Mouse (Mus musculus) neural tube, embryonic 11.5 days (tissue): ENCODE results near the gene Susd5. TPM values are rescaled to one million over a fixed set of nuclear protein-coding genes. Genes with fewer than 3 reads are reported as not detected.
"Not testable (repeated sequence)": the region's sequence is repeated elsewhere in the genome, so short reads cannot be mapped to it uniquely, and the experiment has no call there.

Source experiments
- ATAC-seq: fragments of 200-750 bp; cut with Nextera tagmentation; 2 replicates; pipeline ENCODE4 v1.8.0; 2017; ENCODE audit warnings: moderate number of reproducible peaks, mild to moderate bottlenecking, moderate TSS enrichment, moderate library complexity; ENCODE audit not compliant: insufficient read depth, low FRiP score, low TSS enrichment
- DNase-seq: peaks from one replicate; pipeline ENCODE4 v3.0.0-alpha.2; 2015; ENCODE audit warnings: low spot score
- H3K27ac ChIP-seq: fragments of 300-500 bp; sonication (generic); 2 replicates; pipeline ENCODE4 v1.5.1; 2014; ENCODE audit warnings: low read depth, mild to moderate bottlenecking, low read length
- H3K27me3 ChIP-seq: fragments of 300-500 bp; sonication (generic); 2 replicates; pipeline ENCODE4 v1.6.1; 2014; ENCODE audit warnings: mild to moderate bottlenecking, low read length, mixed read lengths; ENCODE audit not compliant: control insufficient read depth, insufficient read depth
- H3K36me3 ChIP-seq: fragments of 300-500 bp; sonication (generic); 2 replicates; pipeline ENCODE4 v1.6.1; 2014; ENCODE audit warnings: mild to moderate bottlenecking, low read length, moderate library complexity, mixed read lengths; ENCODE audit not compliant: control insufficient read depth, insufficient read depth
- H3K4me1 ChIP-seq: fragments of 300-500 bp; sonication (generic); 2 replicates; pipeline ENCODE4 v1.6.1; 2014; ENCODE audit warnings: low read length, mixed read lengths; ENCODE audit not compliant: control insufficient read depth, insufficient read depth
- H3K4me2 ChIP-seq: fragments of 300-500 bp; sonication (generic); 2 replicates; pipeline ENCODE4 v1.6.1; 2014; ENCODE audit warnings: low read depth, mild to moderate bottlenecking, moderate library complexity
- H3K4me3 ChIP-seq: fragments of 300-500 bp; sonication (generic); 2 replicates; pipeline ENCODE4 v1.5.1; 2014; ENCODE audit warnings: low read depth, low read length
- H3K9ac ChIP-seq: fragments of 300-500 bp; sonication (generic); 2 replicates; pipeline ENCODE4 v1.6.1; 2014; ENCODE audit warnings: mild to moderate bottlenecking, low read length
- H3K9me3 ChIP-seq: fragments of 300-500 bp; sonication (generic); 2 replicates; pipeline ENCODE4 v1.6.1; 2016; ENCODE audit warnings: low read length; ENCODE audit not compliant: control insufficient read depth
- WGBS: fragments of 180-500 bp; shearing (Covaris S2); extraction: QIAGEN DNeasy Blood & Tissue Kit; methylation state at CpG from one replicate; pipeline ENCODE4 v1.1.7; 2014; 5-methylcytosine and 5-hydroxymethylcytosine counted together
- polyA plus RNA-seq: library from polyadenylated mRNA; unstranded; fragments of >200 nt; fragmentation: Nextera tagmentation; extraction: Ambion mirVana; gene quantifications from 2 replicates; pipeline ENCODE4 v1.2.1, GENCODE M21; 2014

The Susd5 gene
- polyA plus RNA-seq, 1 experiment from 2014 or later = 0.78 TPM

DNA sequence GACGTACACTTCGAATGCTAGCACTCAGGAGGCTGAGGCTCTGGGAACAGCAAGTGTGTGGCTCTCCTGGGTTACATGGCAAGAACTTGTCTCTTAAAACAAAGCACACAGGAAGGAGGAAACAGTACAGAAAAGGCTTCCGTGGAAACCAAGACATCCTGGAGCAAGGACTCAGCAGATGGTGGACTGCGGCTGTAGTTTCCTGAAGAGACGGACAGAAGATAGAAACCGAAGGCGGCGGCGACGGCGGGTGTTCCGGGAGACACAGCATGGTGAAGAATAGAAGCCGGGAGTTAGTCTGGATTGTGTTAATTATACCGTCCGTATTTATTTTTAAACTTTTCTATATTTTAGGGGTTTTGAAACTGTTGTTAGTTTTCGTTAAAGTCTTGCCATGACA, 6.2 kb upstream of the Susd5 start:
- Histone ChIP-seq H3K27ac (no peak overlapping the region), H3K4me1 (no peaks in the 10 kb centered on the region), H3K4me3 (no peak overlapping the region), H3K9ac (no peak overlapping the region), H3K36me3 (no peaks in the 10 kb centered on the region), H3K4me2 (no peak overlapping the region), H3K9me3 (no peaks in the 10 kb centered on the region), H3K27me3 (no peaks in the 10 kb centered on the region)
- WGBS = 91% methylated on average over 16 of the region's 16 CpGs
- ATAC-seq (no peak), DNase-seq (no peak)

DNA sequence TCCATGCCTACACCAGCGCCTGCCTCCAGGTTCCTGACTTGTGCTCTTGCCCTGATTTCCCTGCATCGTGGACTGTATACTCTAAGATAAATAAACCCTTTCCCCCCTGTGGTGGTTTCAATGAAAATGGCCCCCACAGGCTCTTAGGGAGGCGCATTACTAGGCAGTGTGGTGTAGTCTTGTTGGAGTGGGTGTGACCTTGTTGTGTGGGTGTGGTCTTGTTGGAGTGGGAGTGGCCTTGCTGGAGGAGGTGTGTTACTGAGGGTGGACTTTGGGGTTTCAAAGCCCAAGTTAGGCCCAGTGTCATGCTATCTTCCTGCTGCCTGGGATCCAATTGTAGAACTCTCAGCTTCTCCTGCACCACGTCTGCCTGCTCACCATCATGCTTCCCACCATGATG, 4.9 kb upstream of the Susd5 start:
- Histone ChIP-seq H3K4me2 (no peak overlapping the region), H3K36me3 (no peaks in the 10 kb centered on the region), H3K9me3 (no peaks in the 10 kb centered on the region), H3K27me3 (peaks cover 9% of the 10 kb centered on the region), H3K27ac (no peak overlapping the region), H3K4me3 (no peak overlapping the region), H3K4me1 (no peaks in the 10 kb centered on the region), H3K9ac (no peak overlapping the region)
- no peak for DNase-seq
- WGBS = 66% methylated on average over 4 of the region's 4 CpGs
- ATAC-seq = no peak

DNA sequence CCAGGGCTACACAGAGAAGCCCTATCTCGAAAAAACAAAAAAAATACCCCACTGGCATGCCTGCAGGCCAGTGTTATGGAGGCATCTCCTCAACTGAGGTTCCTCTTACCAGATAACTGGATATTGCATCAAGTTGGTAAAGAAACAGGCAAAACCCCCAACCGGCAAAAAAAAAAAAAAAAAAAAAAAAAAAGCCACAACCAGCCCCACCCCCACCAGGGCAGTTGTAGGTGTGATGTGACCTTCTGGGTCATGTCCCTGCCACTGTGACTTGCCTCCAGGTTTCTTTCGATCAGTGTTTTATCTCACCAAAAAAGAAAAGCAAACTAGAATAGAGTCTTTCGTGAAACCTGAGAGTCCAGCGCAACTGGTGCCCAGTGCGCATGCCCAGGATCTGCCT, 4.1 kb upstream of the Susd5 start:
- Histone ChIP-seq H3K36me3 (no peaks in the 10 kb centered on the region), H3K27ac (no peak overlapping the region), H3K9ac (no peak overlapping the region), H3K4me3 (no peak overlapping the region), H3K4me2 (no peak overlapping the region), H3K9me3 (no peaks in the 10 kb centered on the region), H3K4me1 (no peaks in the 10 kb centered on the region), H3K27me3 (peaks cover 17% of the 10 kb centered on the region)
- DNase-seq = no peak
- no peak for ATAC-seq
- 80% methylated on average over 6 of the region's 6 CpGs for WGBS

DNA sequence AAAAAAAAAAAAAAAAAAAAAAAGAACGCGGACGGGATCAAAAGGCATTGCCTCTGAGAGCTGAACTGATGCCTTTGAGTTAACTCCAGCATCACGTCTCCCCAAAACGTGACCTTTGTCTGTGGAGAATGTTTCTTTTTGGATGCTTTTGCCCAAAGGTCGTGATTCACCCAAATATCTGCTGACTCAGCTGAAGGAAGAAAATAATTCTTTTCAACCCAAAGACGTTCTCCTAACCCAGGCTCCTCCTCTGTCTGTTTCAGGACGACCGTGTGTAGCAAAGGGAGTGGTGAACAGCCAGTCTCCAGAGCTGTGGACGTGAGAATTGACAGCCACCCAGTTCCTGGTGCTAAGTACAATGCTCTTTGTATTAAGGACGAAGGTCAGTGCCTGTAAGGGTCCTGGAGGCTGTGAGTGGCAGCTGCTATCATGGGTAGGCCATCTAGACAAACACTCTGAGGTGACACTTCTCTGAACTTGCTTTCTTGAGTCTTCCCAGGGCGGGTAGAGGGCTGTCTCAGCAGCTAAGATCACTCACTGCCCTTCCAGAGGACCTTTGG, 11.6 kb downstream of the Susd5 start:
- Histone ChIP-seq H3K4me2 (no peak overlapping the region), H3K4me3 (no peak overlapping the region), H3K27ac (no peak overlapping the region), H3K27me3 (no peaks in the 10 kb centered on the region), H3K9me3 (no peaks in the 10 kb centered on the region), H3K36me3 (no peaks in the 10 kb centered on the region), H3K4me1 (no peaks in the 10 kb centered on the region), H3K9ac (no peak overlapping the region)
- 59% methylated on average over 12 of the region's 12 CpGs for WGBS
- no peak for DNase-seq
- no peak for ATAC-seq

DNA sequence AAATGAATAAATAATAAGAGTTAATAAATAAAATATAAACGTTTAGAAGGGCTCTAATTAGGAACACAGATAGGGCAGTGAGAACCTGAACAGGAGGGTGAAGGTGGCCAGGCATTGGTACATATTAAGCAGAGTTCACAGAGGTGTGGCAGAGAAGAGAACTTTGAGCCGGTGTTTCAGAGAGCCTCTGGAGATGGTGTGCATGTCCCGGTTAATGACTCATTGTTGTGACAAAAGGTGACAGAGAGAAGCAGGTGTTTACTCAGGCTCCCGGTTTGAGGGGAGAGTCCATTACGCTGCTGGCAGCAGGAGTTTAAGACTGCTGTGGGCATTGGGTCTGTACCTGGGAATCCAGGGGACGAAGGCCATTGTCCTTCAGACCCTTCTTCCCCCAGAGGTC, 12.4 kb downstream of the Susd5 start:
- H3K9ac ChIP-seq = no peak overlapping the region
- H3K4me1 ChIP-seq = no peaks in the 10 kb centered on the region
- WGBS = 68% methylated on average over 6 of the region's 6 CpGs
- no peaks in the 10 kb centered on the region for H3K36me3 ChIP-seq
- no peaks in the 10 kb centered on the region for H3K9me3 ChIP-seq
- H3K27me3 ChIP-seq = no peaks in the 10 kb centered on the region
- H3K4me2 ChIP-seq = no peak overlapping the region
- no peak overlapping the region for H3K27ac ChIP-seq
- no peak overlapping the region for H3K4me3 ChIP-seq
- DNase-seq (no peak), ATAC-seq (no peak)

DNA sequence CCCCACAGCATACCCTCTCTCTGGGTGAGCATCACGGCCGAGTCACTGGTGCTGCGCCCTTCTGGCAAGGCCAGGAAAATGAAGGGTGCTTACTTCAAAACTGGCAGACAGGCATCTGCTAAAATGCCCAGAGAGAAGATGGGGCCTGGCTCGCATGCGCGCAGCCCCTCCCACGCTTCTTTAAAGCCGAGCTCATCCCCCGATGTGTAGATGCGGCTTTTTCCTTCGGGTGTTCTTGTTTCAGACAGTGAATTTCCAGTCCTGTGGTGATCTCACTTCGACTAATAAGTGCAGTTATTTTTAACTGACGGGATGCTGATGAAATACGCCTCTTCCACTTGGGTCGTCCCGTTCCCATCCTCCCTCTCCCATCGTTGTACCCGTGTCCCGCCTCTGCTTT, 16.7 kb downstream of the Susd5 start:
- 87% methylated on average over 19 of the region's 19 CpGs for WGBS

DNA sequence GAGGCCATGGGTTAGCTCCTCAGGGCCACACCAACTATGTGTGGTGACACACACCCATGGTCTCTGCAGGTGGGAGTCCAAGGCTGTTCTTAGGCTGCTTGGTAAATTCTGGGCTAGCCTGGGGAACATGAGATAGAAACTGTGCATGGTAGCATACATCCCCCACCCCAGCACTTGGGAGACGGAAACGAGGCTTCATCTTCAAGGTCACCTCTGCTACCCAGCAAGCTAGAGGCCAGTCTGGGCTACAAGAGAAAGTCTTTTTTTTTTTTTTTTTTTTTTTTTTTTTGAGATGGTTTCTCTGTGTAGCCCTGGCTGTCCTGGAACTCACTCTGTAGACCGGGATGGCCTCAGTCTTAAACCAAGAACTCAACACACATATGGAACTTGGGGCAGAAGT, 29.5 kb downstream of the Susd5 start:
- no peaks in the 10 kb centered on the region for H3K36me3 ChIP-seq
- no peak for ATAC-seq
- no peak for DNase-seq
- H3K9ac ChIP-seq = no peak overlapping the region
- H3K4me3 ChIP-seq = no peak overlapping the region
- H3K4me2 ChIP-seq = no peak overlapping the region
- 94% methylated on average over 3 of the region's 3 CpGs for WGBS
- no peaks in the 10 kb centered on the region for H3K9me3 ChIP-seq
- H3K27ac ChIP-seq = no peak overlapping the region
- no peaks in the 10 kb centered on the region for H3K4me1 ChIP-seq
- H3K27me3 ChIP-seq = no peaks in the 10 kb centered on the region

More for the DNA sequence above, 16.7 kb downstream of the Susd5 start:
- Histone ChIP-seq H3K4me2 (no peak overlapping the region), H3K4me1 (no peaks in the 10 kb centered on the region), H3K9me3 (no peaks in the 10 kb centered on the region), H3K27ac (no peak overlapping the region), H3K9ac (no peak overlapping the region), H3K36me3 (no peaks in the 10 kb centered on the region), H3K4me3 (no peak overlapping the region), H3K27me3 (no peaks in the 10 kb centered on the region)
- no peak for DNase-seq
- ATAC-seq = no peak

DNA sequence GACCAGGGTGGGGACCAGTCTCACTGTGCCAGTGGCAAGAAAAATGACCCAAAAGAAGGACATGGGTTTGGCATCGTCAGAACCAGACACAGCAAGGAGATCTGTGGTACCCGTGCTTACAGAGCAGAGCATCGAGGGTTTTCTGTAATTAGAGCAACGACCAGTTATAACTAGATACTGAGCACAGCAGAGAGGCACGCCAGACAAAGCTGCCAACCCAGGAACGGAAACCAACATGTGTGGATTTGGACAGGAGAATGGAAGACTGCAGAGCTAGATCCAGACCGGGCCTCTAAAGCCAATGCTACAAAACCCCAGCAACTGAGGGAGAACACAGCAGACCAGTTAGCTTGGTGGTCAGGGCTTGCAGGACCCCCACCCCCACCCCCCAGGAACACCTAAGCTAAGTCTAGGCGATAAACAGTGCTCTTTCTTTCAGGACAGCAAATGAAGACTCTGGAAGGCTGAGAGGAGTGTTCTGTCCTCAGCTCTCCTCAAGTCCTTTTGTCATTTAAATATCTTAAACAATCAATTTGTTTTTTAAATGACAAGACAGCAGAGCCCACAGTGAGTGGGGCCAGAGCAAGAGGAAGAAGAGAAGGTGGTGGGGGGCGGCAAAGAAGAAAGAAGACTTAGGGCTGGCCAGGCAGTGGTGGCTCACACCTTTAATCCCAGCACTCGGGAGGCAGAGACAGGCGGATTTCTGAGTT, 30.3 kb downstream of the Susd5 start:
- Histone ChIP-seq H3K4me1 (no peaks in the 10 kb centered on the region), H3K4me2 (no peak overlapping the region), H3K9me3 (no peaks in the 10 kb centered on the region), H3K4me3 (no peak overlapping the region), H3K27me3 (no peaks in the 10 kb centered on the region), H3K27ac (no peak overlapping the region), H3K9ac (no peak overlapping the region), H3K36me3 (no peaks in the 10 kb centered on the region)
- 74% methylated on average over 11 of the region's 11 CpGs for WGBS
- ATAC-seq (no peak), DNase-seq (no peak)

DNA sequence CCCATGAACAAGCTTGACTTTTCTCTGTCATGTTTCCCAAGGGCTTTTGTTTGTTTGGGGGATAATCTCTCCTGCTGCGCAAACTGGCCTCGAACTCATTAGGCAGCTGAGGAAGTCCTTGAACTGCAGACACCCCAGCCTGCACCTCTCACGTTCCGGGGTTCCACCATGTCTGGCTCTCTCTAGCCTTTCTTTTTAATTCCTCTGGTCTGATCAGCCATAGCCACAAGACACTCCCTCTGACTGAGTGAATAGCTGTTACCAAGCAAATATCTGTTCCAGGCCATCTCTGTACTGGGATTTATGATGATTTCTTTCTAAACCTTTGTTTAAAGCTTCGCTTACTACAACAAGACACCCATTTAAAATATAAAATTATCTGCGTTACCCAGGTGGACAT, 31.9 kb downstream of the Susd5 start:
- H3K4me1 ChIP-seq, H3K27me3 ChIP-seq, ATAC-seq, H3K36me3 ChIP-seq, H3K9ac ChIP-seq, H3K4me2 ChIP-seq, H3K27ac ChIP-seq, DNase-seq, H3K4me3 ChIP-seq, H3K9me3 ChIP-seq: not testable (repeated sequence)
- 93% methylated on average over 6 of the region's 6 CpGs for WGBS
